In the genomic region with DNA sequence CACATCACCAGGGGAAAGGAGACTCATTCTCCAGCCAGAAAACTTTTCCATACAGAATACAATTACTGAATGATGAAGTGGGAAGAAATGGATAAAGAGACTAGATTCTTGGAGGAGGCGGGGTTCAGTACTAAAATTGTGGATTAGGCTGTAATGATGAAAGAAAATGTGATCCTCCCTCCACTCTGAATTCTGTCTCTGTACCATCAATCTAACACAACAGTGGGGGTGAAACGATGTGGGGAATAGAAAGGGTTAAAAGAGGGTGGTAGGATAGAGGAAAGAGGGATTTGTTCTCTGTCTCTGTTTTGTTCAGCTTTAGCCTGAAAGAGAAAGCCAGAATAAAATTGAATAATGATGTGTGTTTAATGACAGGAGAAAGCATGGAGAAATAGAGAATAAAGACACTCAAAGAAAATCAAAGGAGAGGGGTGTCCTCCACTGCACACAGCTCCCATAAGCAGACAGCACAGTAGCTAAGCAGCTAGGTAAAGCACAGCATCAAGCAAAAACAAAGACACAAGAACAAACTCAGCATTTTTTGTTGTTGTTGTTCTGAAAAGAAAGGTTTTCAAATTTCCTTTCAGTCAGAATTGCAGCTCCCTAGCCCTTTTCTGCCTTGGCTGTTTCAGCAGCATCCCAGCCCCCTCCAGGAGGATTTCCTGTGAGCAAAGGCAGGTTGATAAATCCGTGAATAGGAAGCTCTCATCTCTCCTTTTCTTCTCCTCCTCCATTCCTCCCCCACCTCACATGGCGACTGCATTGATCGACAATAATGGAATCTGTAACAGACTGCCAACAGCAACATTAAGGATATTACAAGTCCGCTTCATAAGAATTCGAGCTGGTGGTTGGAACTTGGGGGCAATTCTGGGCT, we compare ENCODE assay signal across 9 mouse cellular contexts.
A peak's percentile ranks its signal among the peaks of the same experiment; 100 is the strongest.
DNase-seq lines count a peak whose midpoint lies in the region; ATAC-seq lines count a peak whose summit lies in the region.
"Had no signal": no experiment of that assay in that cellular context is flagged by ENCODE, and none has a peak within 500 bp of the region (broad histone marks: within the 10 kb centered on the region; RNA-seq: fewer than 3 reads in every experiment).

No protein-coding gene starts in this region.

- ATAC-seq in embryonic facial prominence, embryonic 12.5 days (ENCODE audit: insufficient number of reproducible peaks, insufficient read depth, low FRiP score, low TSS enrichment): no peak
- peak; percentile 80 for ATAC-seq in forebrain, embryonic 16.5 days
- ATAC-seq in midbrain, embryonic 16.5 days: peak; percentile 83

- peak overlapping the region; percentile 57; the same call in 1 of the 2 replicates for H3K27ac ChIP-seq in embryonic facial prominence, embryonic 12.5 days
- peak overlapping the region; percentile 95 for H3K27ac ChIP-seq in forebrain, embryonic 16.5 days (ENCODE audit: low read length)
- peak overlapping the region; percentile 97 for H3K27ac ChIP-seq in midbrain, embryonic 16.5 days (ENCODE audit: low read length)

- no peak overlapping the region for H3K4me3 ChIP-seq in embryonic facial prominence, embryonic 12.5 days
- H3K4me3 ChIP-seq in forebrain, embryonic 16.5 days (replicated peaks; ENCODE audit: low read length): peak overlapping the region; percentile 37
- H3K4me3 ChIP-seq in midbrain, embryonic 16.5 days (ENCODE audit: low read depth, low read length): peak overlapping the region; percentile 43

- H3K4me2 ChIP-seq in embryonic facial prominence, embryonic 12.5 days (replicated peaks): peak overlapping the region; percentile 28; the same call in 1 of the 2 replicates
- peak overlapping the region; percentile 67 for H3K4me2 ChIP-seq in forebrain, embryonic 16.5 days (ENCODE audit: low read length)
- peak overlapping the region; percentile 65 for H3K4me2 ChIP-seq in midbrain, embryonic 16.5 days (ENCODE audit: low read length)

- no peaks in the 10 kb centered on the region for H3K9me3 ChIP-seq in embryonic facial prominence, embryonic 12.5 days
- H3K9me3 ChIP-seq in forebrain, embryonic 16.5 days (ENCODE audit: control insufficient read depth, low read length): no peaks in the 10 kb centered on the region
- no peaks in the 10 kb centered on the region for H3K9me3 ChIP-seq in midbrain, embryonic 16.5 days (replicated peaks; ENCODE audit: control insufficient read depth, low read length, poor library complexity, severe bottlenecking)

- no peaks in the 10 kb centered on the region for H3K36me3 ChIP-seq in embryonic facial prominence, embryonic 12.5 days
- no peaks in the 10 kb centered on the region for H3K36me3 ChIP-seq in forebrain, embryonic 16.5 days (ENCODE audit: control insufficient read depth, insufficient read depth)
- H3K36me3 ChIP-seq in midbrain, embryonic 16.5 days (ENCODE audit: control insufficient read depth, insufficient read depth, low read length): no peaks in the 10 kb centered on the region

- DNase-seq in kidney, postnatal 4 days: peak; percentile 3 to 7
- DNase-seq in kidney, adult 11 months: no peak
- no peak for DNase-seq in adrenal gland, postnatal 14 days
- no peak for DNase-seq in cerebellum, adult 18-20 months
- DNase-seq: adrenal gland, postnatal 25 days; lung, postnatal 14 days had no signal

- H3K9ac ChIP-seq in embryonic facial prominence, embryonic 12.5 days: 0 out of 2 replicates have a peak overlapping the region, but pooled peaks have one; percentile 9
- H3K9ac ChIP-seq in forebrain, embryonic 16.5 days (replicated peaks; ENCODE audit: low read depth, low read length): peak overlapping the region; percentile 57
- H3K9ac ChIP-seq in midbrain, embryonic 16.5 days (ENCODE audit: low read depth, low read length): peak overlapping the region; percentile 81

- 47% methylated on average over 7 of the region's 7 CpGs for WGBS in embryonic facial prominence, embryonic 12.5 days
- WGBS in forebrain, embryonic 16.5 days: 10% methylated on average over 7 of the region's 7 CpGs
- 9% methylated on average over 7 of the region's 7 CpGs for WGBS in midbrain, embryonic 16.5 days

- peaks cover 8% of the 10 kb centered on the region; the same call in 1 of the 2 replicates for H3K4me1 ChIP-seq in embryonic facial prominence, embryonic 12.5 days
- H3K4me1 ChIP-seq in forebrain, embryonic 16.5 days (replicated peaks; ENCODE audit: control insufficient read depth, insufficient read depth, low read length): peaks cover 12% of the 10 kb centered on the region
- peaks cover 11% of the 10 kb centered on the region for H3K4me1 ChIP-seq in midbrain, embryonic 16.5 days (ENCODE audit: control insufficient read depth, insufficient read depth, low read length)

- H3K27me3 ChIP-seq in embryonic facial prominence, embryonic 12.5 days: no peaks in the 10 kb centered on the region
- H3K27me3 ChIP-seq in forebrain, embryonic 16.5 days (replicated peaks; ENCODE audit: control insufficient read depth, insufficient read depth, low read length): no peaks in the 10 kb centered on the region
- no peaks in the 10 kb centered on the region for H3K27me3 ChIP-seq in midbrain, embryonic 16.5 days (ENCODE audit: control insufficient read depth, insufficient read depth, low read depth, low read length)

Comparison
In these comparisons a context has a peak if more than half of its experiments do, and no peak if none do; other contexts are left out.
1. DNase-seq: peak in kidney, postnatal 4 days (2 of 2); none in kidney, adult 11 months (single experiment), adrenal gland, postnatal 14 days (single experiment) and cerebellum, adult 18-20 months (0 of 2).
2. H3K9ac ChIP-seq: peak in every context shown above with its lines; median percentile 81 in midbrain, embryonic 16.5 days; 57 in forebrain, embryonic 16.5 days; 9 in embryonic facial prominence, embryonic 12.5 days.
3. Peak in every context shown above with its lines, with median percentiles within 50 percentile points of each other: H3K27ac ChIP-seq and H3K4me2 ChIP-seq.